Mouse (Mus musculus) c-Kit-positive CD71-positive TER-119-positive erythroid progenitor cells, embryonic 14.5 days (primary cell): ENCODE measurements around the gene Jmjd8.
"Not testable (repeated sequence)": the region's sequence is repeated elsewhere in the genome, so short reads cannot be mapped to it uniquely, and the experiment has no call there.

Experiments
- DNase-seq: peaks from one replicate; pipeline ENCODE4 v3.0.0-alpha.2; 2013; ENCODE audit warnings: low spot score

Gene Jmjd8

DNA sequence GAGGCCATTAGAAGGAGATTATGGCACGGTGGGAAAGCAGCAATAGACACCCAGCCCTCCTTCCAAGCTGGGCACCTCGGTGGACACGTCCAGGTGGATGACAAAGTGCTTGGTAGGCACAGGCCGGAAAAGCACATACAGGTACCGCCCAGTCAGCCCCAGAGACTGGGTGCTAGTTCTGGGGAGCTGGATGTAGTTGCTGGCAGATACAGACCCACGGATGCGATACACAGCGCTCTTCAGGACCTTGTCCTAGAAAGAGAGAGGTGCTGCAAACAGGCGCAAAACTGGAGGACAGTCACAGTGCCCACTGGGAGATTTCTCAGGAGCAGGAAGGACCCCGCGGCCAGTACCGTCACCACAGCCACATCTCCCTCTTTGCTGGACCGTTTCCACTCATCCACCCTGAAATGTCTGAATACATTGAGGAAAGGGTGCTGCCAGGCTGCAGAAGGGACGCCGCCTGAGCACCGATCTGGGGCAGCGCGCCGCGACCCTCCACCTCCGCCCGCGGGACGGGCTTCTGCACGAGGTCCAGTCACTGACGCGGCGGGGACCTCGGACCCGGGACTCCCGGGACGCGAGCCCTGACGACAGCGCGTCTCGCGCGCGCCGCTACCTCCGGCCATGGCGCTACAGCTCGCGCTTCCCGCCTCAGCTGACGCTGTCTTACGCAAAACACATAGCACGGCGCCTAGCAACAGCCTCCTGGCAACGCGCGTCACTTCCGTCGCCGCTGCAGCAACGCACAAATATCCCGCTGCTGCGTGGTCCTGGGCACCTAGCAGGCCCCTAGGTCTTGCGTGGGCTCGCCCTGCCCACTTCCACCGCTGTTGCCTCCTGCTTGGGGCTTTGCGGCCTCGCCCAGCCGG is 32.4 kb downstream of the Jmjd8 start, which contains the start of gene Wdr90:
Wdr90 (minus strand) TSS at position 670 of the 872 bp plus-strand sequence.
- DNase-seq: peak; percentile 85

GRCm38 (mm10) chr17:25861704-25862612 is 33.3 kb downstream of the Jmjd8 start:
- DNase-seq: no peak

- no peak for DNase-seq
Measured at GRCm38 (mm10) chr17:25863681-25864080, 35.0 kb downstream of the Jmjd8 start.

GRCm38 (mm10) chr17:25864311-25864710 is 35.6 kb downstream of the Jmjd8 start:
- no peak for DNase-seq

GRCm38 (mm10) chr17:25865288-25865687 is 36.6 kb downstream of the Jmjd8 start:
- DNase-seq: no peak

DNA sequence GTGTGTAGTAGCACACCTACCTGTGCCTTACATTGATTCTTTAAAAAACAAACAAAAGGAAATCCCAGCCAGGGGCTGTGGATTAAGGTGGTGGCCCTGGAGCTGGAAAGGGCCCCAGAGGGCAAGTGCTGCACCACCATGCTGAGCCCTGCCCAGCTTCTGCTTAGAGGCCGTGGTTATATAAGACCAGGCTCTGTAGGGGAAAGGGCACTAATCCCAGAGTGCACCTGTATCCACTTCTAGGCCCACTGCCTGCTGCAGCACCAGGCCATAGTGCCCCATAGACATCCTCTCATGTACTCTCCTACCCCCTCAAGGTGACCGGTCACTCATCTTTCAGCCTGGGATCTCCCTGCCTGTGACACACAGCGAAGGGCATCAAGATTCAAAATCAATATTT is 37.5 kb downstream of the Jmjd8 start:
- DNase-seq: no peak

DNA sequence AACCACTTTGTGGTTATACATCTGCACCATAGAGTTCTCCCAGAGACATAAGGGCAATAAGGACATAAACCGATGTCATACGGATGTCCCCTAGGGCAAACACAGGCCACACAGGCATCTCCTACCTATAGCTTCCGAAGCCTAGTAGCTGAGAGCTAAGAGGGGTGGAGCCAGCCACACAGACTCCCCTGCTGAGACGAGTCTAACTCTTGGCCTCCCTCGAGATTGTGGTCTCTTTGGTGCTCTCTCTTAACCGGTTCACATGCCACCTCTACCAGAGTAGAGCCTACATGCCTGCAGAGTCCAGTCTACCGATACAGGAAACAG is 38.8 kb downstream of the Jmjd8 start:
- peak; percentile 41 for DNase-seq

GRCm38 (mm10) chr17:25867836-25868600 is 39.4 kb downstream of the Jmjd8 start:
- DNase-seq: peak; percentile 39

DNA sequence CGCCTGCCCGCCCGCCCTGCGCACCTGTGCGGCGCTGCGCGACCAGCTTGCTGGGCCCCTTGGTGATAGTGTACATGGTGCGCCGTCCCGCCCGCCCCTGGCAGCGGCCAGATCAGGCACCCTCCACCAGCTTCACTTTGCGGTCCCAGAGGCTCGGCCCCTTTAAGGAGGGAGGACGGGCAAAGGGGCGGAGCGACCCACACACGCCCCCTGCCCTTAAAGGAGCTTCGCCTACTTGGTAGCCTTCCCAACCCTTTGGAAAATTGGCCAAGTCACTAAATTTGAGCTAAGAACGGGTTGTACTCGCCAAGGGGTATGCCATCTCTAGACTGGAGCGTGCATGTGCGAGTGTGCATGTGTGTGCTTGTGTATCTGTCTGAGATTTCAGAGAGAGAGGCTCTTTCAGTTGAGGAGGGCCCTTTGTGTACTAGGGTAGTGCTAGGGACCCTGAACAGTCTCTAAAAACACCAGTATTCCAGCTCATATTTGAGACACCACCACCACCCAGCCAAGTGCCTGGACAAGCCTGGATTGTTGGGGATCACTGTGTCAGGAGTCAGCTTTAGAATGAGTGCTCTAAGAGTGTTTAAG is 40.0 kb downstream of the Jmjd8 start, which contains the start of gene Mcrip2:
Mcrip2 (minus strand) TSS at position 164 of the 591 bp plus-strand sequence.
- DNase-seq: peak; percentile 30

DNA sequence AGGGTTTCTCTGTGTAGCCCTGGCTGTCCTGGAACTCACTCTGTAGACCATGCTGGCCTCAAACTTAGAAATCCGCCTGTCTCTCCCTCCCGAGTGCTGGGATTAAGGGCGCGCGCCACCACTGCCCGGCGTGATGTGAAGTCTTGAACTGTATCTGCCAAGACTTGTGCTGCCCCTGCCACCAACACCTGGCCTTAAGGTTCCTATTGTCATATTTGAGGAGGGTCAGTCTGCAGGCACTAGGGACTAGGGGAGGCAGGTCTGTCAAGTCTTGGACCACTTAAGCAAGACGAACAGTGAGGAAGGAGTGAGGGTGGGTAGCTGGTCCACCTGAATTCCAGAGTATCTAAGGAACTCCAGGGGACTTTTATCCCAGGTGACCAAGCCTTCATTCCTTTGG is 40.8 kb downstream of the Jmjd8 start:
- no peak for DNase-seq

- no peak for DNase-seq
Measured at GRCm38 (mm10) chr17:25869954-25870353, 41.3 kb downstream of the Jmjd8 start.

DNA sequence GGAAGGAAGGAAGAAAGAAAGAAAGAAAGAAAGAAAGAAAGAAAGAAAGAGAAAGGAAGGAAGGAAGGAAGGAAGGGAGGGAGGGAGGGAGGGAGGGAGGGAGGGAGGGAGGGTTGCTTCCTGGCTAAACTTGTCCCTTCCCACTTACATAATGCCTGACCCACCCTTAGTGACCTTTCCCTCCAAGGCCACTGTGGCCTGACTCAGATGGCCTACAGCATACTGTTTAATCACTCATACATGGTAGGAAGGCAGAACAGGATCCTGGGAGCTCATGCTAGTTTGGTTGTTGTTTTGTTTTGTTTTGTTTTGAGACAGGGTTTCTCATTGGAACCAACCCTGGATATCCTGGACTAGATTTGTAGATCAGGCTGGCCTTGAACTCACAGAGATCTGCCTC is 42.9 kb downstream of the Jmjd8 start:
- not testable (repeated sequence) for DNase-seq

DNA sequence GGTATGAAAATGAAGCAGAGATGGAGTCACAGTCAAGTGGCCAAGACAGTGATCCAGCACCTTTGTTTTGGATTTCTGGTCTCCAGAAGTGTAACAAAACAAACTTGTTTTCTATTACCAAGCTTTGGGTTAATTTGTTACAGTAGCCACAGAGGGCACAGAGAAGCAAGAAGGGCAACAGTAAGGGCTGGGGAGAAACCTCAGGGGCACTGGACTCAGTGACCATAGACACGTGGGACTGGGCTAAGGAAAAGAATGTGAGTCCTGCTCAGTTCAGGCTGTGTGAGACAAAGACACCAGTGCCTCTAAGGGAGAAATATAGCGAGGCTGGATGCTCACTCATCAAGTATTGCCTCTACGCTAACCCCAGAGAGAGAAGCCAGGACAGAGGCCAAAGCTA is 44.0 kb downstream of the Jmjd8 start:
- no peak for DNase-seq

- DNase-seq: no peak
Measured at GRCm38 (mm10) chr17:25873405-25874147, 44.9 kb downstream of the Jmjd8 start.

DNA sequence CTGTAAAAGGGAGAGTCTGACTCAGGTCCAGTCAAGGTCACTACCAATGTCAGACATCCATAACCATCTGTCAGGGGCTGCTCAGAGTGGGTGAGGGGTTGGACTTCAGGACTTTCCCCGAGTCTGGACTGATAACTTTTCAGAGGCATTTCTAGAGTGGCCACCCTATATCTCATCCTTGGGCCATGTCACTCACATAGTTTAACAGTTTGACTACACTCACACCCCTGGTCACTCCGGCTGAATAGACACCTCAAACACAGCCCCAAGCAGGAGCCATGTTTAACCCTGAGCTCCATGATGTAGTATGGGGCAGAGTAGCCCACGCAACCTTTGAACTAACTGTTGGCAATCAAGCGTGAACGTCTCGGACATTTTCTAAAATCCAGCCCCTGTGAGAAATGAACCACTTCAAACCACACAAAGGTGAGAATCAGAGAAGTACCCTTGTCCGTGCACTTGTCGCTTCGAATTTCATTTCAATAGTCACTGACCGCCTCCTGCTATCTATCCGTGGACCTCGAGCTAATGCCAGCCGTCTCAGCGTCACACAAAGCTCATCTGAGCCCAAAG is 45.6 kb downstream of the Jmjd8 start:
- DNase-seq: no peak

DNA sequence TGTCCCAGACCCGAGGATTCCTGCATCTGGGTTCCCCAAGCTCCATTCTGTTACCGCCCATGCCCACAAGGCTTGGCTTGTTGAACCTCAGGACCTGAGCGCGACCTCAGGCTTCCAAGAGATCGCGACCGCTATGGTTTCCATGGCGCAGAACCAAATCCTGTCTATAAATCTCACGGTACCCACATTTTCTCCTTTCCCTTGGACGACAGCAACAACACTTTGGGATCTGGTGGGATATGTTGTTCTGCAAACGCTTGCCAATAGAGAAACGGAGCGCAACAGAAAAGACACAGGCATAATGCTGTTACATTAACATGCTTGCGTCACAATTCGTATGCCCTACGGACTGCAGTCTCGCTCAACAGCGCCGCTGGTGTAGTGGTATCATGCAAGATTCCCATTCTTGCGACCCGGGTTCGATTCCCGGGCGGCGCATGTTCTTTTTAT is 46.1 kb downstream of the Jmjd8 start, which contains the start of gene Mettl26:
Mettl26 (plus strand) TSS at position 354 of the 450 bp plus-strand sequence.
- peak; percentile 94 for DNase-seq

GRCm38 (mm10) chr17:25875171-25876136 is 46.8 kb downstream of the Jmjd8 start:
- peak; percentile 81 for DNase-seq

GRCm38 (mm10) chr17:25876347-25876915 is 47.8 kb downstream of the Jmjd8 start:
- no peak for DNase-seq

- no peak for DNase-seq
Measured at GRCm38 (mm10) chr17:25877025-25877424, 48.4 kb downstream of the Jmjd8 start.
